Mouse (Mus musculus): ENCODE measurements around the gene Scmh1. TPM values are rescaled to one million over a fixed set of nuclear protein-coding genes. Genes with fewer than 3 reads are reported as not detected.
"Not testable (repeated sequence)": the region's sequence is repeated elsewhere in the genome, so short reads cannot be mapped to it uniquely, and the experiment has no call there.

Scmh1 gene
- polyA plus RNA-seq, 1 experiment from 2014 or later: 73.3 TPM

- no peak overlapping the region for H3K9ac ChIP-seq
- H3K36me3 ChIP-seq (replicated peaks; ENCODE audit: control insufficient read depth, insufficient read depth): no peaks in the 10 kb centered on the region
- no peak overlapping the region for H3K4me3 ChIP-seq (replicated peaks; ENCODE audit: low read length)
- no peaks in the 10 kb centered on the region for H3K27me3 ChIP-seq (ENCODE audit: control insufficient read depth, insufficient read depth, low read length)
- H3K27ac ChIP-seq: no peak overlapping the region
- H3K9me3 ChIP-seq (ENCODE audit: control insufficient read depth, low read length): no peaks in the 10 kb centered on the region
- ATAC-seq (ENCODE audit: low FRiP score) (no peak), DNase-seq (ENCODE audit: low spot score) (no peak)
- H3K4me1 ChIP-seq (replicated peaks; ENCODE audit: control insufficient read depth, insufficient read depth, low read length): no peaks in the 10 kb centered on the region
- no peak overlapping the region for H3K4me2 ChIP-seq (replicated peaks)
- 84% methylated on average over 3 of the region's 3 CpGs for WGBS
These were observed 4.8 kb upstream of the Scmh1 start for GRCm38 (mm10) chr4:120400251-120400650.

GRCm38 (mm10) chr4:120402105-120402504, 3.0 kb upstream of the Scmh1 start:
- H3K4me3 ChIP-seq (replicated peaks; ENCODE audit: low read length): not testable (repeated sequence)

GRCm38 (mm10) chr4:120404247-120404646, 834 bp upstream of the Scmh1 start:
- H3K27ac ChIP-seq: 0 out of 2 replicates have a peak overlapping the region, but pooled peaks have one; percentile 11
- ATAC-seq (ENCODE audit: low FRiP score): no peak

More at GRCm38 (mm10) chr4:120402105-120402504, 3.0 kb upstream of the Scmh1 start:
- H3K36me3 ChIP-seq (replicated peaks; ENCODE audit: control insufficient read depth, insufficient read depth); DNase-seq (ENCODE audit: low spot score); H3K27ac ChIP-seq; ATAC-seq (ENCODE audit: low FRiP score); H3K9me3 ChIP-seq (ENCODE audit: control insufficient read depth, low read length); H3K9ac ChIP-seq; H3K4me2 ChIP-seq (replicated peaks); H3K27me3 ChIP-seq (ENCODE audit: control insufficient read depth, insufficient read depth, low read length): not testable (repeated sequence)
- H3K4me1 ChIP-seq (replicated peaks; ENCODE audit: control insufficient read depth, insufficient read depth, low read length): peaks cover 13% of the 10 kb centered on the region

GRCm38 (mm10) chr4:120404778-120405143, 320 bp upstream of the Scmh1 start:
- Histone ChIP-seq H3K27me3 (ENCODE audit: control insufficient read depth, insufficient read depth, low read length) (no peaks in the 10 kb centered on the region), H3K36me3 (replicated peaks; ENCODE audit: control insufficient read depth, insufficient read depth) (no peaks in the 10 kb centered on the region), H3K9me3 (ENCODE audit: control insufficient read depth, low read length) (no peaks in the 10 kb centered on the region), H3K4me2 (replicated peaks) (peak overlapping the region; percentile 46), H3K9ac (peak overlapping the region; percentile 98), H3K27ac (peak overlapping the region; percentile 11; the same call in 1 of the 2 replicates), H3K4me3 (replicated peaks; ENCODE audit: low read length) (peak overlapping the region; percentile 97), H3K4me1 (replicated peaks; ENCODE audit: control insufficient read depth, insufficient read depth, low read length) (peaks cover 28% of the 10 kb centered on the region)
- ATAC-seq (ENCODE audit: low FRiP score) (peak; percentile 4; the same call in 1 of the 2 replicates), DNase-seq (ENCODE audit: low spot score) (no peak)
- 17% methylated on average over 14 of the region's 21 CpGs for WGBS

More at GRCm38 (mm10) chr4:120404247-120404646, 834 bp upstream of the Scmh1 start:
- Histone ChIP-seq H3K27me3 (ENCODE audit: control insufficient read depth, insufficient read depth, low read length) (no peaks in the 10 kb centered on the region), H3K4me3 (replicated peaks; ENCODE audit: low read length) (peak overlapping the region; percentile 97; the same call in 1 of the 2 replicates), H3K4me1 (replicated peaks; ENCODE audit: control insufficient read depth, insufficient read depth, low read length) (peaks cover 28% of the 10 kb centered on the region), H3K9ac (no peak overlapping the region), H3K9me3 (ENCODE audit: control insufficient read depth, low read length) (no peaks in the 10 kb centered on the region), H3K4me2 (replicated peaks) (no peak overlapping the region), H3K36me3 (replicated peaks; ENCODE audit: control insufficient read depth, insufficient read depth) (no peaks in the 10 kb centered on the region)
- DNase-seq (ENCODE audit: low spot score): no peak

- H3K4me3 ChIP-seq (replicated peaks; ENCODE audit: low read length): peak overlapping the region; percentile 97
- WGBS: 2% methylated on average over 25 of the region's 25 CpGs
- no peaks in the 10 kb centered on the region for H3K27me3 ChIP-seq (ENCODE audit: control insufficient read depth, insufficient read depth, low read length)
- peaks cover 28% of the 10 kb centered on the region for H3K4me1 ChIP-seq (replicated peaks; ENCODE audit: control insufficient read depth, insufficient read depth, low read length)
- peak overlapping the region; percentile 76 for H3K4me2 ChIP-seq (replicated peaks)
- no peaks in the 10 kb centered on the region for H3K36me3 ChIP-seq (replicated peaks; ENCODE audit: control insufficient read depth, insufficient read depth)
- DNase-seq (ENCODE audit: low spot score) (peak; percentile 34), ATAC-seq (ENCODE audit: low FRiP score) (0 out of 2 replicates have a peak, but pooled peaks have one; percentile 1)
- peak overlapping the region; percentile 98 for H3K9ac ChIP-seq
- no peaks in the 10 kb centered on the region for H3K9me3 ChIP-seq (ENCODE audit: control insufficient read depth, low read length)
- peak overlapping the region; percentile 95 for H3K27ac ChIP-seq
These were observed 941 bp downstream of the Scmh1 start for GRCm38 (mm10) chr4:120405806-120406638.

- peaks cover 28% of the 10 kb centered on the region for H3K4me1 ChIP-seq (replicated peaks; ENCODE audit: control insufficient read depth, insufficient read depth, low read length)
- H3K9ac ChIP-seq: peak overlapping the region; percentile 98
- H3K4me2 ChIP-seq (replicated peaks): peak overlapping the region; percentile 76
- H3K27me3 ChIP-seq (ENCODE audit: control insufficient read depth, insufficient read depth, low read length): no peaks in the 10 kb centered on the region
- peak overlapping the region; percentile 95; the same call in 1 of the 2 replicates for H3K27ac ChIP-seq
- DNase-seq (ENCODE audit: low spot score) (no peak), ATAC-seq (ENCODE audit: low FRiP score) (no peak)
- WGBS: 67% methylated on average over 3 of the region's 3 CpGs
- H3K36me3 ChIP-seq (replicated peaks; ENCODE audit: control insufficient read depth, insufficient read depth): no peaks in the 10 kb centered on the region
- no peaks in the 10 kb centered on the region for H3K9me3 ChIP-seq (ENCODE audit: control insufficient read depth, low read length)
- H3K4me3 ChIP-seq (replicated peaks; ENCODE audit: low read length): peak overlapping the region; percentile 97
These were observed 1.7 kb downstream of the Scmh1 start for GRCm38 (mm10) chr4:120406639-120407273.

- DNase-seq (ENCODE audit: low spot score) (no peak), ATAC-seq (ENCODE audit: low FRiP score) (no peak)
- H3K9ac ChIP-seq: no peak overlapping the region
- H3K27ac ChIP-seq: no peak overlapping the region
- H3K36me3 ChIP-seq (replicated peaks; ENCODE audit: control insufficient read depth, insufficient read depth): no peaks in the 10 kb centered on the region
- H3K27me3 ChIP-seq (ENCODE audit: control insufficient read depth, insufficient read depth, low read length): no peaks in the 10 kb centered on the region
- 81% methylated on average over 4 of the region's 4 CpGs for WGBS
- no peak overlapping the region for H3K4me2 ChIP-seq (replicated peaks)
- H3K4me3 ChIP-seq (replicated peaks; ENCODE audit: low read length): no peak overlapping the region
- peaks cover 14% of the 10 kb centered on the region for H3K4me1 ChIP-seq (replicated peaks; ENCODE audit: control insufficient read depth, insufficient read depth, low read length)
- no peaks in the 10 kb centered on the region for H3K9me3 ChIP-seq (ENCODE audit: control insufficient read depth, low read length)
These were observed 13.0 kb downstream of the Scmh1 start for GRCm38 (mm10) chr4:120418053-120418452.

GRCm38 (mm10) chr4:120420193-120420592, 15.1 kb downstream of the Scmh1 start:
- DNase-seq (ENCODE audit: low spot score) (no peak), ATAC-seq (ENCODE audit: low FRiP score) (no peak)
- no peaks in the 10 kb centered on the region for H3K27me3 ChIP-seq (ENCODE audit: control insufficient read depth, insufficient read depth, low read length)
- no peaks in the 10 kb centered on the region for H3K9me3 ChIP-seq (ENCODE audit: control insufficient read depth, low read length)
- no peaks in the 10 kb centered on the region for H3K36me3 ChIP-seq (replicated peaks; ENCODE audit: control insufficient read depth, insufficient read depth)
- H3K9ac ChIP-seq: no peak overlapping the region
- no peak overlapping the region for H3K27ac ChIP-seq
- no peak overlapping the region for H3K4me2 ChIP-seq (replicated peaks)
- H3K4me3 ChIP-seq (replicated peaks; ENCODE audit: low read length): no peak overlapping the region
- peaks cover 14% of the 10 kb centered on the region for H3K4me1 ChIP-seq (replicated peaks; ENCODE audit: control insufficient read depth, insufficient read depth, low read length)

GRCm38 (mm10) chr4:120420685-120421084, 15.6 kb downstream of the Scmh1 start:
- no peaks in the 10 kb centered on the region for H3K9me3 ChIP-seq (ENCODE audit: control insufficient read depth, low read length)
- DNase-seq (ENCODE audit: low spot score) (no peak), ATAC-seq (ENCODE audit: low FRiP score) (no peak)
- no peaks in the 10 kb centered on the region for H3K27me3 ChIP-seq (ENCODE audit: control insufficient read depth, insufficient read depth, low read length)
- H3K9ac ChIP-seq: no peak overlapping the region
- no peak overlapping the region for H3K4me2 ChIP-seq (replicated peaks)
- no peak overlapping the region for H3K27ac ChIP-seq
- H3K36me3 ChIP-seq (replicated peaks; ENCODE audit: control insufficient read depth, insufficient read depth): no peaks in the 10 kb centered on the region
- no peak overlapping the region for H3K4me3 ChIP-seq (replicated peaks; ENCODE audit: low read length)
- peaks cover 14% of the 10 kb centered on the region for H3K4me1 ChIP-seq (replicated peaks; ENCODE audit: control insufficient read depth, insufficient read depth, low read length)
